Mouse (Mus musculus) spleen, adult 2 months (tissue): ENCODE measurements around the gene Rps6ka1.

Source experiments
- CTCF ChIP-seq: fragments of 200-500 bp; IDR thresholded peaks from 2 replicates; pipeline ENCODE4 v1.5.1; 2011; ENCODE audit warnings: mild to moderate bottlenecking, inconsistent platforms; ENCODE audit not compliant: insufficient read depth, insufficient read length, insufficient replicate concordance; ENCODE audit errors: extremely low read depth
- POLR2A ChIP-seq: fragments of 200-500 bp; IDR thresholded peaks from 2 replicates; pipeline ENCODE4 v1.6.1; 2011; ENCODE audit warnings: low read depth, low read length, inconsistent platforms

- TF ChIP-seq CTCF (no peak), POLR2A (no peak)
Measured at GRCm38 (mm10) chr4:133853630-133854029, 34.0 kb downstream of the Rps6ka1 start.
